Mouse (Mus musculus) lung, postnatal 0 days (tissue): Measurements from ENCODE around the gene Hmcn2. TPM values are rescaled to one million over a fixed set of nuclear protein-coding genes. Genes with fewer than 3 reads are reported as not detected.

ENCODE experiments used
- ATAC-seq: fragments of 200-750 bp; cut with Nextera tagmentation; 2 replicates; pipeline ENCODE4 v1.8.0; 2017; ENCODE audit warnings: moderate library complexity
- DNase-seq: peaks from one replicate; pipeline ENCODE4 v3.0.0-alpha.2; 2016; ENCODE audit warnings: low spot score
- H3K27ac ChIP-seq: fragments of 300-500 bp; sonication (generic); 2 replicates; pipeline ENCODE4 v1.5.1; 2014; ENCODE audit warnings: antibody characterized with exemption, mild to moderate bottlenecking, low read length, mixed read lengths
- H3K27me3 ChIP-seq: fragments of 300-500 bp; sonication (generic); replicated peaks from 2 replicates; pipeline ENCODE4 v1.6.1; 2014; ENCODE audit warnings: low read length, mixed read lengths; ENCODE audit not compliant: insufficient read depth
- H3K36me3 ChIP-seq: fragments of 300-500 bp; sonication (generic); 2 replicates; pipeline ENCODE4 v1.6.1; 2014; ENCODE audit warnings: low read length, mixed read lengths; ENCODE audit not compliant: insufficient read depth
- H3K4me1 ChIP-seq: fragments of 300-500 bp; sonication (generic); 2 replicates; pipeline ENCODE4 v1.6.1; 2014; ENCODE audit warnings: antibody characterized with exemption, low read depth, low read length, mixed read lengths; ENCODE audit not compliant: insufficient read depth
- H3K4me2 ChIP-seq: fragments of 300-500 bp; sonication (generic); replicated peaks from 2 replicates; pipeline ENCODE4 v1.6.1; 2014; ENCODE audit warnings: low read depth, mild to moderate bottlenecking, low read length, moderate library complexity, mixed read lengths
- H3K4me3 ChIP-seq: fragments of 300-500 bp; sonication (generic); 2 replicates; pipeline ENCODE4 v1.5.1; 2014; ENCODE audit warnings: low read depth, low read length
- H3K9ac ChIP-seq: fragments of 300-500 bp; sonication (generic); replicated peaks from 2 replicates; pipeline ENCODE4 v1.6.1; 2014; ENCODE audit warnings: low read depth, mild to moderate bottlenecking
- H3K9me3 ChIP-seq: fragments of 300-500 bp; sonication (generic); 2 replicates; pipeline ENCODE4 v1.6.1; 2016; ENCODE audit warnings: low read length, mixed read lengths
- CTCF ChIP-seq: IDR thresholded peaks from 2 replicates; pipeline ENCODE4 v1.5.1; 2016; ENCODE audit warnings: antibody characterized with exemption, mild to moderate bottlenecking
- EP300 ChIP-seq: IDR thresholded peaks from 2 replicates; pipeline ENCODE4 v1.6.1; 2016; ENCODE audit warnings: antibody characterized with exemption, mild to moderate bottlenecking, control low read depth
- WGBS: fragments of 180-500 bp; shearing (Covaris S2); extraction: QIAGEN DNeasy Blood & Tissue Kit; methylation state at CpG from one replicate; pipeline ENCODE4 v1.1.7; 2014; 5-methylcytosine and 5-hydroxymethylcytosine counted together
- polyA plus RNA-seq: library from polyadenylated mRNA; unstranded; fragments of >200 nt; fragmentation: Nextera tagmentation; extraction: Ambion mirVana; gene quantifications from 2 replicates; pipeline ENCODE4 v1.2.1, GENCODE M21; 2015

The Hmcn2 gene
- polyA plus RNA-seq, 1 experiment from 2014 or later = 1.1 TPM

- H3K36me3 ChIP-seq = no peaks in the 10 kb centered on the region
- H3K9me3 ChIP-seq = no peaks in the 10 kb centered on the region
- peak; percentile 92 for DNase-seq
- H3K27ac ChIP-seq = no peak overlapping the region
- no peaks in the 10 kb centered on the region for H3K4me1 ChIP-seq
- H3K9ac ChIP-seq = no peak overlapping the region
- TF ChIP-seq EP300 (no peak), CTCF (peak; percentile 98)
- 31% methylated on average over 8 of the region's 8 CpGs for WGBS
- ATAC-seq = peak; percentile 82
- no peak overlapping the region for H3K4me2 ChIP-seq
- no peak overlapping the region for H3K4me3 ChIP-seq
- H3K27me3 ChIP-seq = no peaks in the 10 kb centered on the region
Observed at GRCm38 (mm10) chr2:31482914-31483575, 168.8 kb downstream of the Hmcn2 start.

DNA sequence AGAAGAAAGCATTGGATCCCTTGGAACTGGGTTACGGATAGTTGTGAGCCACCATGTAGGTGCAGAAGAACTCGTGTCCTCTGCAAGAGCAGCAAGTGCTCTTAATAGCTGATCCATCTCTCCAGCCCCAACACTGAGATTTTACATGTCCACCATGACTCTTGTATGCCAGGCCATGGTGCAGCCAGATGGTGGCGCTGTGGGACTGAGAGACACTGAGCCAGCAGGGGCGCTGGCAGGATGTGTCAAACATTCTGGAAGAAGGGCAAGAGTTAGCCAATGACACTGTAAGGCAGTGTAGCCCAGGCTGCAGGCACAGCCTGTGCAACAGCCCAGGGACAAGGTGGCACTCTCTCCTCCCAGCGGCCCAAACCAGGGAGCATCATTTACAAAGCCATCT is 170.0 kb downstream of the Hmcn2 start:
- Histone ChIP-seq H3K4me3 (no peak overlapping the region), H3K9ac (no peak overlapping the region), H3K27me3 (no peaks in the 10 kb centered on the region), H3K9me3 (no peaks in the 10 kb centered on the region), H3K4me2 (no peak overlapping the region), H3K27ac (no peak overlapping the region), H3K4me1 (no peaks in the 10 kb centered on the region), H3K36me3 (no peaks in the 10 kb centered on the region)
- ATAC-seq (0 out of 2 replicates have a peak, but pooled peaks have one; percentile 16), DNase-seq (peak; percentile 70)
- WGBS = 31% methylated on average over 5 of the region's 5 CpGs
- TF ChIP-seq CTCF (peak; percentile 95), EP300 (no peak)

DNA sequence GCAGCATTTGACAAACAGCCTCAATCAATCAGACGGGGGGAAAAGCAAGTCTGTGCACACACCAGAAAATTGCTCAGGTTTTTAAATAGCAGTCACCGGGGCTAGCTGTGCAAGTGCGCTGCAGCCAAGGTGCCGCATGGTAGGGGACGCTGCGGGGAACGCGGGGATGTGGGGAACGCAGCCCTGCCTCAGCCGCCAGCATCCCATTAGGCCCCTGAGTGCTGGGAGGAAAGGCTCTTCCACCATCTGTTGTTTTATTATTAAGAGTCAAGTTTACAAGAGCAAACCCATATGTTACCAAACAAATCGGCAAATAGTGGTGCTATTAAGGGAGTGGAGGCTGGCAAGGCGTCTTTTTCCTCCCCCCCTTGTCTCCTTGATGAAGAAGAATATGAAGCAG is 175.0 kb downstream of the Hmcn2 start:
- WGBS = 58% methylated on average over 12 of the region's 12 CpGs
- no peak overlapping the region for H3K27ac ChIP-seq
- ATAC-seq (no peak), DNase-seq (no peak)
- TF ChIP-seq EP300 = no peak
- no peak for TF ChIP-seq CTCF
- no peaks in the 10 kb centered on the region for H3K9me3 ChIP-seq
- H3K36me3 ChIP-seq = no peaks in the 10 kb centered on the region
- no peak overlapping the region for H3K9ac ChIP-seq
- no peak overlapping the region for H3K4me3 ChIP-seq
- H3K4me1 ChIP-seq = no peaks in the 10 kb centered on the region
- no peak overlapping the region for H3K4me2 ChIP-seq
- H3K27me3 ChIP-seq = no peaks in the 10 kb centered on the region

- Histone ChIP-seq H3K4me2 (no peak overlapping the region), H3K9me3 (no peaks in the 10 kb centered on the region), H3K4me1 (no peaks in the 10 kb centered on the region), H3K27ac (no peak overlapping the region), H3K27me3 (no peaks in the 10 kb centered on the region), H3K36me3 (no peaks in the 10 kb centered on the region), H3K4me3 (no peak overlapping the region), H3K9ac (no peak overlapping the region)
- no peak for ATAC-seq
- 69% methylated on average over 2 of the region's 2 CpGs for WGBS
- DNase-seq = no peak
- TF ChIP-seq EP300 (no peak), CTCF (no peak)
Observed at GRCm38 (mm10) chr2:31490556-31490955, 176.3 kb downstream of the Hmcn2 start.

- DNase-seq (no peak), ATAC-seq (no peak)
- H3K4me2 ChIP-seq = no peak overlapping the region
- no peaks in the 10 kb centered on the region for H3K36me3 ChIP-seq
- H3K9me3 ChIP-seq = no peaks in the 10 kb centered on the region
- peak; percentile 26 for TF ChIP-seq CTCF
- no peak for TF ChIP-seq EP300
- no peak overlapping the region for H3K27ac ChIP-seq
- no peaks in the 10 kb centered on the region for H3K4me1 ChIP-seq
- no peak overlapping the region for H3K9ac ChIP-seq
- H3K4me3 ChIP-seq = no peak overlapping the region
- no peaks in the 10 kb centered on the region for H3K27me3 ChIP-seq
- WGBS = 90% methylated on average over 8 of the region's 8 CpGs
Observed at GRCm38 (mm10) chr2:31492308-31492707, 178.1 kb downstream of the Hmcn2 start.

- Histone ChIP-seq H3K4me2 (no peak overlapping the region), H3K27me3 (no peaks in the 10 kb centered on the region), H3K9ac (no peak overlapping the region), H3K27ac (no peak overlapping the region), H3K4me3 (no peak overlapping the region), H3K36me3 (no peaks in the 10 kb centered on the region), H3K4me1 (no peaks in the 10 kb centered on the region), H3K9me3 (no peaks in the 10 kb centered on the region)
- 77% methylated on average over 11 of the region's 11 CpGs for WGBS
- ATAC-seq (no peak), DNase-seq (no peak)
- TF ChIP-seq EP300 (no peak), CTCF (no peak)
Observed at GRCm38 (mm10) chr2:31493243-31493642, 179.0 kb downstream of the Hmcn2 start.

GRCm38 (mm10) chr2:31494315-31494714 is 180.1 kb downstream of the Hmcn2 start:
- Histone ChIP-seq H3K9me3 (no peaks in the 10 kb centered on the region), H3K27me3 (no peaks in the 10 kb centered on the region), H3K9ac (no peak overlapping the region), H3K4me1 (no peaks in the 10 kb centered on the region), H3K36me3 (no peaks in the 10 kb centered on the region), H3K4me3 (no peak overlapping the region), H3K27ac (no peak overlapping the region), H3K4me2 (no peak overlapping the region)
- DNase-seq (no peak), ATAC-seq (no peak)
- no peak for TF ChIP-seq EP300
- WGBS = 67% methylated on average over 5 of the region's 5 CpGs
